Mouse (Mus musculus) retina, postnatal 7 days (tissue): ENCODE measurements at regions not wholly inside any gene's neighbourhood (a gene's known extent, or its start where the extent isn't known, plus 50 kb on each side); places are given as distances from the start of the nearest gene placed in this dataset.

Experiments
- DNase-seq: peaks from one replicate; pipeline ENCODE4 v3.0.0-alpha.2; 2012; ENCODE audit warnings: low read depth, low spot score

DNA sequence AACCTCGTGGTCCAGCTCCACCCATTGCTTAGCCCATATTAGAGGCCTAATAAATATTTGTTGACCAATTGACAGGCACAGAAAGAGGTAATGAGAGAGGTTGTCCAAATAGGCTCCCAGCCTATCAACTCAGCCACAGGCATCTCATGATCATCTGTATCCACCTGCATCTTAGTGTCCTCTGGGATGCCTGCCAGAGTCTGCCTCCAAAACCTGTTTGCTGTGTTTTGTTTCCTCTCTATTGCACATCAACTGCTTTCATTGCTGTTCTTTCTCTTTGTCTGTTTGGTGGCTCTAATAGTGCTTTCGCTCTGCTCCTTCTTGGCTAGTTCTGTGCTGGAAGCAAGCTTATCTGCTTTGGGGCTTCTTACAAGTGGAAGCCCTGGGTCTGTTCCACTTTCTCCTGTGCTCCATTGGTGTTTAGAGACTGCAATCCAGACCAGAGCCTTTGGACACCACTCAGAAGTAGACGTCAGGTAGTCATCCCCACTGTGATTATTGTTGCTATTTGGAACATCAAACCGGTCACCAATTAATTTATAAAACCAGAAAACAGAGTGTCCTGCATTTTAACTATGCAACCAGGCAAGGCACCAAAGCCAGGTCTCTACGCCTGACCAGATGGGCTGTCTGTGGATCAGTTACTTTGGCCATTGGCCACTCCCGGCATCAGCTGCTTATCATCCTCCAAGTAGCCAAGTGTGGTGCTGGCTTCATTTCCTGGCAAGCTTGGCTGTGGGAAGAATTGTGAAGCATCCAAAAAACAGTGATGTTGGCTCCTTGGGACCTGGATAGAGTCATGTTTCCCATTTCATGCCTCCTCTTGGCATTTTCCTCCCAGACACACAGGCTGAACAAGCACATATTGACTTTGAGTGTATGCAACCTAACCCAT, 74.5 kb upstream of the Hs3st4 start:
- no peak for DNase-seq

GRCm38 (mm10) chr7:123921461-123921860, 61.2 kb upstream of the Hs3st4 start:
- DNase-seq = no peak

DNA sequence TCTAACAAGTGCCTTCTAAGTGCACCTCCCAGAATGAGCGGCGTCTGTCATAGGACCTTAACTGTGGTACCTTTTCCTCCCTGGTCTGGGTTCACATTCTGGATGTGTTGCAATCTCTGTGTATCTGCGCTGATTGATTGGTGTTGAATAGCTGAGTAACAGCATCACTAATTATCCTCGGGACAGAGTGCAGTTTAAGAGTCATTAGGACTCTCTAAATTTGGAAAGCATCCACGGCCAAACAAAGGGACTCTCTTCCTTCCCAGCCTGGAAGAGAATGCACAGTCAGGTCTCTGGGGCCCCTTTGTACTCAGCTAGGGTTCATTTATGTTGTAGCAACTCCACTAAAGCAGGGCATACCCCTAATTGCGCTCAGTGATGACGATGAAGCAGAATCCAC, 50.2 kb upstream of the Hs3st4 start:
- peak; percentile 6 for DNase-seq
